Mouse (Mus musculus): ENCODE measurements at regions not wholly inside any gene's neighbourhood (a gene's known extent, or its start where the extent isn't known, plus 50 kb on each side); places are given as distances from the start of the nearest gene placed in this dataset.

DNA sequence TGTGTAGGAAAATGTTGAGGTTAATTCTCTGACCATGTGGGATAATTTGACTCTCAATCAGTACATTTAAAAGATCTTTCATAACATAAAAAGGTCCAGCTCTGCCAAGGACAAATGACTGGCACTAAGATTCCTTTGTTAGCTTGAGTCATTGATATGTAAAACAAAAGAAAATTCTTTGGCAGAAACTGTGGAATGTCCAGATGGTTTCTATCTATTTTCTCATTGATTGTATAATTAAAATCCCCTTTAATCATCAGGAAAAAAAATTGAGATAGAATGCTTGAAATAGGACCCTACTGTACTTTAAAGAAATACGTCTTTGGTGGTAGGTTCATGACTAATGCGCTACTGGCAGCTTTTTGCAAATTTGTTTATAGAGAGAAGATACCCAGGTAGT lies 89.1 kb upstream of the Lgr5 start:
- TF ChIP-seq TAL1 (IDR thresholded peaks at IDR 0.05; ENCODE audit: low read length): no peak
- TF ChIP-seq POLR2A (IDR thresholded peaks at IDR 0.05; ENCODE audit: control insufficient read depth in 1 of 2, insufficient read depth in 1 of 2, low read depth in 1 of 2, low read length in 2 of 2, poor library complexity in 1 of 2): no peak
